Mouse (Mus musculus): ENCODE data around the gene 4933402N03Rik.

DNA sequence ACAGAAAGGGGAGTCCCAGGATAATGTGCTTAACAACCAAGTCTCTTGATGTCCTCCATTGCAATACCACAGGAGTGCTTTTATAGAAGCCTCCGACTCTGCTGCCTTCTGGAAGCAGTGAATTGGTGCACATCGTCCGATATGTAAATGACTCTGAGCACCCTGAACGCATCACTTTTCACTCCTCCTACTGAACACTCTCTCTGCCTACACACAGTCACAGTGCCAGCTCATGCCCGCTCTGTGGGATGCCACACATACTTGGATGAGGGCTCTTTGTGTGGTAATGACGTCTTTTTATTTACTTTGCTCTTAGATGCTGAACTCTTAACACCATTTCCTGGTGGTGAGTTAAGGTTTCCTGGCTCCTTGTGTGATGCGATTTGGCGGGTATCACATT lies 40.9 kb upstream of the 4933402N03Rik start:
- TF ChIP-seq CTCF (conservative IDR thresholded peaks at IDR 0.05; ENCODE audit: insufficient read depth, insufficient read length, low read depth, low read length), result no peak
- TF ChIP-seq POLR2A (IDR thresholded peaks at IDR 0.05; ENCODE audit: low read depth, low read length), result no peak
